Mouse (Mus musculus) MEL (cell line): ENCODE measurements around the gene Rras2. TPM values are rescaled to one million over a fixed set of nuclear protein-coding genes. Genes with fewer than 3 reads are reported as not detected.

Source experiments
- DNase-seq: peaks from one replicate; pipeline ENCODE4 v3.0.0; 2011; ENCODE audit warnings: low read depth, low spot score
- H3K27ac ChIP-seq: 2 replicates; pipeline ENCODE4 v1.5.1; 2012; ENCODE audit warnings: low read depth, mild to moderate bottlenecking, control low read depth, low read length, moderate library complexity; ENCODE audit not compliant: control insufficient read depth
- H3K27me3 ChIP-seq, 2 experiments: fragments of 150-350 bp in 1 of 2; sonication (generic) in 1 of 2; 2 replicates each; pipeline ENCODE4 v1.6.1; 2012; ENCODE audit warnings: low read length in 2 of 2, mild to moderate bottlenecking in 2 of 2, improper control_type of control experiment in 1 of 2, moderate library complexity in 1 of 2; ENCODE audit not compliant: insufficient read depth in 2 of 2, control insufficient read depth in 1 of 2
- H3K36me3 ChIP-seq, 2 experiments: 2 replicates each; pipeline ENCODE4 v1.6.1; 2012 to 2014; ENCODE audit warnings: low read length in 2 of 2, improper control_type of control experiment in 1 of 2, inconsistent platforms in 1 of 2, mild to moderate bottlenecking in 1 of 2; ENCODE audit not compliant: insufficient read depth in 2 of 2, control insufficient read depth in 1 of 2
- H3K4me1 ChIP-seq, 2 experiments: fragments of 150-350 bp in 1 of 2; sonication (generic) in 1 of 2; 2 replicates each; pipeline ENCODE4 v1.6.1; 2012; ENCODE audit warnings: low read length in 2 of 2, improper control_type of control experiment in 1 of 2, mild to moderate bottlenecking in 1 of 2; ENCODE audit not compliant: insufficient read depth in 2 of 2, control insufficient read depth in 1 of 2
- H3K4me3 ChIP-seq, 2 experiments: fragments of 150-350 bp in 1 of 2; sonication (generic) in 1 of 2; 2 replicates each; pipeline ENCODE4 v1.5.1; 2012; ENCODE audit warnings: low read depth in 2 of 2, low read length in 2 of 2, mild to moderate bottlenecking in 2 of 2, moderate library complexity in 2 of 2, control low read depth in 1 of 2, improper control_type of control experiment in 1 of 2; ENCODE audit not compliant: control insufficient read depth in 1 of 2, insufficient read depth in 1 of 2
- H3K79me2 ChIP-seq: 2 replicates; pipeline ENCODE4 v1.6.1; 2012; ENCODE audit warnings: mild to moderate bottlenecking, low read length, moderate library complexity; ENCODE audit not compliant: control insufficient read depth, poor library complexity, insufficient read depth
- H3K9ac ChIP-seq: 2 replicates; pipeline ENCODE4 v1.6.1; 2012; ENCODE audit warnings: low read depth, mild to moderate bottlenecking, control low read depth, low read length, moderate library complexity; ENCODE audit not compliant: control insufficient read depth, poor library complexity, severe bottlenecking
- H3K9me3 ChIP-seq: fragments of 150-350 bp; sonication (generic); replicated peaks from 2 replicates; pipeline ENCODE4 v1.6.1; 2012; ENCODE audit warnings: mild to moderate bottlenecking, low read length, improper control_type of control experiment, moderate library complexity; ENCODE audit not compliant: insufficient read depth
- BHLHE40 ChIP-seq: IDR thresholded peaks from 2 replicates; pipeline ENCODE4 v1.6.1; 2012; ENCODE audit warnings: low read depth, mild to moderate bottlenecking, inconsistent platforms, low read length, improper control_type of control experiment, borderline replicate concordance
- CHD1 ChIP-seq: IDR thresholded peaks from 2 replicates; pipeline ENCODE4 v1.6.1; 2012; ENCODE audit warnings: low read depth, mild to moderate bottlenecking, inconsistent platforms, low read length, improper control_type of control experiment
- CHD2 ChIP-seq: IDR thresholded peaks from 2 replicates; pipeline ENCODE4 v1.6.1; 2011; ENCODE audit warnings: low read length, improper control_type of control experiment
- CTCF ChIP-seq, 3 experiments: IDR thresholded peaks in 2 of 3; conservative IDR thresholded peaks in 1 of 3; 2 replicates each; pipeline ENCODE4 v1.5.1; 2011 to 2012; ENCODE audit warnings: low read length in 3 of 3, low read depth in 2 of 3, mild to moderate bottlenecking in 2 of 3, improper control_type of control experiment in 1 of 3, inconsistent platforms in 1 of 3, mixed read lengths in 1 of 3, moderate library complexity in 1 of 3; ENCODE audit not compliant: control insufficient read depth in 1 of 3, insufficient read depth in 1 of 3, poor library complexity in 1 of 3, severe bottlenecking in 1 of 3
- EP300 ChIP-seq, 2 experiments: IDR thresholded peaks; 2 replicates each; pipeline ENCODE4 v1.6.1; 2011; ENCODE audit warnings: improper control_type of control experiment in 2 of 2, low read length in 2 of 2, low read depth in 1 of 2, mild to moderate bottlenecking in 1 of 2
- GABPA ChIP-seq: IDR thresholded peaks from 2 replicates; pipeline ENCODE4 v1.6.1; 2012; ENCODE audit warnings: low read depth, mild to moderate bottlenecking, inconsistent platforms, low read length, improper control_type of control experiment, moderate library complexity
- GATA1 ChIP-seq: IDR thresholded peaks from 2 replicates; pipeline ENCODE4 v1.6.1; 2011; ENCODE audit warnings: low read depth, low read length, improper control_type of control experiment
- MAX ChIP-seq: IDR thresholded peaks from 2 replicates; pipeline ENCODE4 v1.6.1; 2011; ENCODE audit warnings: low read length, improper control_type of control experiment
- MAZ ChIP-seq: IDR thresholded peaks from 2 replicates; pipeline ENCODE4 v1.6.1; 2012; ENCODE audit warnings: low read depth, mild to moderate bottlenecking, inconsistent platforms, low read length, improper control_type of control experiment
- MXI1 ChIP-seq: IDR thresholded peaks from 2 replicates; pipeline ENCODE4 v1.6.1; 2011; ENCODE audit warnings: mild to moderate bottlenecking, low read depth, low read length, improper control_type of control experiment
- MYB ChIP-seq: IDR thresholded peaks from 2 replicates; pipeline ENCODE4 v1.6.1; 2011; ENCODE audit warnings: mild to moderate bottlenecking, low read depth, low read length, improper control_type of control experiment
- MYC ChIP-seq: IDR thresholded peaks from 2 replicates; pipeline ENCODE4 v1.6.1; 2011; ENCODE audit warnings: low read depth, mild to moderate bottlenecking, low read length, improper control_type of control experiment, moderate library complexity
- NELFE ChIP-seq: IDR thresholded peaks from 2 replicates; pipeline ENCODE4 v1.6.1; 2011; ENCODE audit warnings: low read depth, low read length, improper control_type of control experiment
- POLR2AphosphoS2 ChIP-seq: IDR thresholded peaks from 2 replicates; pipeline ENCODE4 v1.6.1; 2011; ENCODE audit warnings: low read length, improper control_type of control experiment
- POLR2AphosphoS5 ChIP-seq: IDR thresholded peaks from 2 replicates; pipeline ENCODE4 v1.6.1; 2012; ENCODE audit warnings: low read depth, borderline replicate concordance, mild to moderate bottlenecking, inconsistent platforms, low read length, moderate library complexity, mixed read lengths
- RCOR1 ChIP-seq: IDR thresholded peaks from 2 replicates; pipeline ENCODE4 v1.6.1; 2012; ENCODE audit warnings: low read depth, mild to moderate bottlenecking, inconsistent platforms, low read length, improper control_type of control experiment
- SIN3A ChIP-seq: IDR thresholded peaks from 2 replicates; pipeline ENCODE4 v1.6.1; 2012; ENCODE audit warnings: low read length, improper control_type of control experiment, inconsistent platforms
- SMC3 ChIP-seq: IDR thresholded peaks from 2 replicates; pipeline ENCODE4 v1.6.1; 2011; ENCODE audit warnings: low read depth, low read length, improper control_type of control experiment
- TAL1 ChIP-seq: IDR thresholded peaks from 2 replicates; pipeline ENCODE4 v1.6.1; 2012; ENCODE audit warnings: mild to moderate bottlenecking, inconsistent platforms, low read length, moderate library complexity, mixed read lengths
- USF1 ChIP-seq: IDR thresholded peaks from 2 replicates; pipeline ENCODE4 v1.6.1; 2014; ENCODE audit warnings: low read depth, mild to moderate bottlenecking, inconsistent platforms, low read length, improper control_type of control experiment, moderate library complexity
- ZKSCAN1 ChIP-seq: IDR thresholded peaks from 2 replicates; pipeline ENCODE4 v1.6.1; 2012; ENCODE audit warnings: low read depth, mild to moderate bottlenecking, inconsistent platforms, low read length, improper control_type of control experiment, moderate library complexity
- polyA plus RNA-seq, 2 experiments: library from polyadenylated mRNA; stranded (reverse) in 1 of 2; unstranded in 1 of 2; fragments of >175 nt in 1 of 2; fragments of >200 nt in 1 of 2; gene quantifications; 2 replicates each; pipeline versions ENCODE4 v1.2.1 to v1.2.4; 2012; ENCODE audit warnings: low replicate concordance in 2 of 2, low read depth in 1 of 2; ENCODE audit not compliant: insufficient read length in 2 of 2, insufficient read depth in 1 of 2, missing spikeins in 1 of 2
- total RNA-seq: library from RNA; depleted of rRNA; stranded (reverse); fragments of 300-350 nt; gene quantifications from 2 replicates; pipeline ENCODE4 v1.2.3, GENCODE M21; 2012

Rras2 gene
- total and polyA plus RNA-seq, 3 experiments, result not detected

GRCm38 (mm10) chr7:114090892-114091545, 26.6 kb downstream of the Rras2 start:
- no peaks in the 10 kb centered on the region for H3K36me3 ChIP-seq
- no peak for DNase-seq
- H3K9ac ChIP-seq, result no peak overlapping the region
- no peaks in the 10 kb centered on the region for H3K9me3 ChIP-seq
- peak overlapping the region; percentile 19 to 25; a peak in 2 of 4 replicates for H3K4me3 ChIP-seq
- peaks cover 0 to 2% of the 10 kb centered on the region in 2 experiments; a peak in 1 of 4 replicates for H3K27me3 ChIP-seq
- H3K27ac ChIP-seq, result no peak overlapping the region
- H3K4me1 ChIP-seq, result no peaks in the 10 kb centered on the region
- TF ChIP-seq MYB, result no peak
- TF ChIP-seq MAX, result no peak
- no peak for TF ChIP-seq TAL1
- no peak for TF ChIP-seq SIN3A
- no peak for TF ChIP-seq NELFE
- TF ChIP-seq CHD1, result no peak
- TF ChIP-seq CHD2, result no peak
- no peak for TF ChIP-seq SMC3
- no peak for TF ChIP-seq EP300 (IDR thresholded peaks at IDR 0.05; ENCODE audit: low read depth in 1 of 2, low read length in 2 of 2)
- TF ChIP-seq RCOR1, result no peak
- no peak for TF ChIP-seq BHLHE40
- no peak for TF ChIP-seq POLR2AphosphoS5
- no peak for TF ChIP-seq GABPA
- no peak for TF ChIP-seq GATA1
- TF ChIP-seq USF1, result no peak
- no peaks in the 10 kb centered on the region for H3K79me2 ChIP-seq

- Histone ChIP-seq H3K4me3 (no peak overlapping the region), H3K9me3 (no peaks in the 10 kb centered on the region), H3K36me3 (no peaks in the 10 kb centered on the region), H3K4me1 (no peaks in the 10 kb centered on the region), H3K27me3 (peaks cover 0 to 2% of the 10 kb centered on the region in 2 experiments; a peak in 1 of 4 replicates), H3K27ac (no peak overlapping the region), H3K79me2 (no peaks in the 10 kb centered on the region), H3K9ac (no peak overlapping the region)
- TF ChIP-seq MXI1 (no peak), EP300 (IDR thresholded peaks at IDR 0.05; ENCODE audit: low read depth in 1 of 2, low read length in 2 of 2) (no peak), CTCF (IDR thresholded peaks at IDR 0.05 in 2 of 3, conservative IDR thresholded peaks at IDR 0.05 in 1 of 3; ENCODE audit: control insufficient read depth in 1 of 3, insufficient read depth in 1 of 3, low read depth in 2 of 3, low read length in 3 of 3, poor library complexity in 1 of 3, severe bottlenecking in 1 of 3) (no peak), MYC (no peak), POLR2AphosphoS2 (no peak), POLR2AphosphoS5 (no peak), ZKSCAN1 (no peak), GABPA (no peak), MAZ (no peak), GATA1 (no peak), USF1 (no peak)
- no peak for DNase-seq
Observed at GRCm38 (mm10) chr7:114090231-114090630, 27.4 kb downstream of the Rras2 start.
